Mouse (Mus musculus): Measurements from ENCODE around the gene Cma2.
"Not testable (repeated sequence)": the region's sequence is repeated elsewhere in the genome, so short reads cannot be mapped to it uniquely, and the experiment has no call there.

The Cma2 gene

GRCm38 (mm10) chr14:55950346-55951030, at the start of gene Cma2:
Gene Cma2, plus strand, starts transcription at chr14:55950980.
- in situ Hi-C loops (cut with MboI, MseI), result no loop called here

GRCm38 (mm10) chr14:55905518-55905917, 45.3 kb upstream of the Cma2 start:
- in situ Hi-C loops (cut with MboI, MseI), result no loop called here

- in situ Hi-C loops (cut with MboI, MseI), result no loop called here
These were observed 37.4 kb upstream of the Cma2 start for GRCm38 (mm10) chr14:55913406-55913805.

GRCm38 (mm10) chr14:55918240-55919082, 32.3 kb upstream of the Cma2 start:
- in situ Hi-C loops (cut with MboI, MseI), result no loop called here

GRCm38 (mm10) chr14:55922475-55923232, 28.1 kb upstream of the Cma2 start:
- in situ Hi-C loops (cut with MboI, MseI), result loop anchor here (5.0 kb wide), 2 partner anchors 45 to 50 kb away; no protein-coding TSS in a partner anchor

- in situ Hi-C loops (cut with MboI, MseI), result no loop called here
These were observed 23.9 kb upstream of the Cma2 start for GRCm38 (mm10) chr14:55926847-55927246.

- in situ Hi-C loops (cut with MboI, MseI), result no loop called here
These were observed 21.4 kb upstream of the Cma2 start for GRCm38 (mm10) chr14:55929263-55929997.

- in situ Hi-C loops (cut with MboI, MseI), result loop anchor here in 1 of 2 experiments (10.0 kb wide), 1 partner anchor 161 kb away; no protein-coding TSS in a partner anchor
These were observed 17.2 kb upstream of the Cma2 start for GRCm38 (mm10) chr14:55933586-55933985.

- in situ Hi-C loops (cut with MboI, MseI), result no loop called here
These were observed 10.5 kb upstream of the Cma2 start for GRCm38 (mm10) chr14:55940070-55940800.

GRCm38 (mm10) chr14:55943601-55944000, 7.2 kb upstream of the Cma2 start:
- in situ Hi-C loops (cut with MboI, MseI), result no loop called here

- in situ Hi-C loops (cut with MboI, MseI), result no loop called here
These were observed 6.2 kb upstream of the Cma2 start, which contains the start of gene Cma1 for GRCm38 (mm10) chr14:55944575-55944974. Gene Cma1, minus strand, starts transcription at chr14:55944675.

GRCm38 (mm10) chr14:55946269-55946969, 4.4 kb upstream of the Cma2 start:
- in situ Hi-C loops (cut with MboI, MseI), result no loop called here

- in situ Hi-C loops (cut with MboI, MseI), result no loop called here
These were observed 12.5 kb downstream of the Cma2 start for GRCm38 (mm10) chr14:55963263-55963662.

GRCm38 (mm10) chr14:55963900-55964299, 13.1 kb downstream of the Cma2 start:
- in situ Hi-C loops (cut with MboI, MseI), result not testable (repeated sequence)

GRCm38 (mm10) chr14:55987464-55987863, 36.7 kb downstream of the Cma2 start:
- in situ Hi-C loops (cut with MboI, MseI), result not testable (repeated sequence)

- in situ Hi-C loops (cut with MboI, MseI), result no loop called here
These were observed 62.4 kb downstream of the Cma2 start for GRCm38 (mm10) chr14:56013147-56013546.

GRCm38 (mm10) chr14:56013924-56014323, 63.1 kb downstream of the Cma2 start:
- in situ Hi-C loops (cut with MboI, MseI), result no loop called here

- in situ Hi-C loops (cut with MboI, MseI), result not testable (repeated sequence)
These were observed 66.9 kb downstream of the Cma2 start, which contains the start of gene Mcpt1 for GRCm38 (mm10) chr14:56017671-56018070. Gene Mcpt1, plus strand, starts transcription at chr14:56017971.

- in situ Hi-C loops (cut with MboI, MseI), result no loop called here
These were observed 68.7 kb downstream of the Cma2 start for GRCm38 (mm10) chr14:56019446-56019845.

- in situ Hi-C loops (cut with MboI, MseI), result not testable (repeated sequence)
These were observed 70.5 kb downstream of the Cma2 start for GRCm38 (mm10) chr14:56021305-56021704.

All from T-helper 17 cell (primary cell).